Mouse (Mus musculus) heart, embryonic 11.5 days (tissue): Measurements from ENCODE around the gene 2310009B15Rik. TPM values are rescaled to one million over a fixed set of nuclear protein-coding genes. Genes with fewer than 3 reads are reported as not detected.

Experiments used
- ATAC-seq: fragments of 200-750 bp; cut with Nextera tagmentation; replicated peaks from 2 replicates; pipeline ENCODE4 v1.8.0; 2017; ENCODE audit warnings: moderate library complexity; ENCODE audit not compliant: insufficient number of reproducible peaks, low FRiP score, low TSS enrichment
- H3K27ac ChIP-seq: fragments of 300-500 bp; sonication (generic); 2 replicates; pipeline ENCODE4 v1.5.1; 2014; ENCODE audit warnings: mild to moderate bottlenecking, low read depth, low read length
- H3K27me3 ChIP-seq: fragments of 300-500 bp; sonication (generic); 2 replicates; pipeline ENCODE4 v1.6.1; 2014; ENCODE audit warnings: mild to moderate bottlenecking, low read length, mixed read lengths; ENCODE audit not compliant: control insufficient read depth, insufficient read depth
- H3K36me3 ChIP-seq: fragments of 300-500 bp; sonication (generic); 2 replicates; pipeline ENCODE4 v1.6.1; 2014; ENCODE audit warnings: mild to moderate bottlenecking, low read length, moderate library complexity, mixed read lengths; ENCODE audit not compliant: control insufficient read depth, insufficient read depth
- H3K4me1 ChIP-seq: fragments of 300-500 bp; sonication (generic); 2 replicates; pipeline ENCODE4 v1.6.1; 2014; ENCODE audit warnings: low read length; ENCODE audit not compliant: control insufficient read depth, insufficient read depth
- H3K4me2 ChIP-seq: fragments of 300-500 bp; sonication (generic); 2 replicates; pipeline ENCODE4 v1.6.1; 2014; ENCODE audit warnings: mild to moderate bottlenecking, moderate library complexity
- H3K4me3 ChIP-seq: fragments of 300-500 bp; sonication (generic); 2 replicates; pipeline ENCODE4 v1.5.1; 2014; ENCODE audit warnings: low read depth, low read length
- H3K9ac ChIP-seq: fragments of 300-500 bp; sonication (generic); 2 replicates; pipeline ENCODE4 v1.6.1; 2014; ENCODE audit warnings: mild to moderate bottlenecking, low read depth, low read length, moderate library complexity
- H3K9me3 ChIP-seq: fragments of 300-500 bp; sonication (generic); replicated peaks from 2 replicates; pipeline ENCODE4 v1.6.1; 2016; ENCODE audit warnings: low read length; ENCODE audit not compliant: control insufficient read depth
- WGBS: fragments of 180-500 bp; shearing (Covaris S2); extraction: QIAGEN DNeasy Blood & Tissue Kit; methylation state at CpG from one replicate; pipeline ENCODE4 v1.1.7; 2014; ENCODE audit not compliant: insufficient replicate concordance; 5-methylcytosine and 5-hydroxymethylcytosine counted together
- polyA plus RNA-seq: library from polyadenylated mRNA; unstranded; fragments of >200 nt; fragmentation: Nextera tagmentation; extraction: Ambion mirVana; gene quantifications from 2 replicates; pipeline ENCODE4 v1.2.1, GENCODE M21; 2014

Gene 2310009B15Rik
- polyA plus RNA-seq, 1 experiment from 2014 or later: 28.1 TPM

DNA sequence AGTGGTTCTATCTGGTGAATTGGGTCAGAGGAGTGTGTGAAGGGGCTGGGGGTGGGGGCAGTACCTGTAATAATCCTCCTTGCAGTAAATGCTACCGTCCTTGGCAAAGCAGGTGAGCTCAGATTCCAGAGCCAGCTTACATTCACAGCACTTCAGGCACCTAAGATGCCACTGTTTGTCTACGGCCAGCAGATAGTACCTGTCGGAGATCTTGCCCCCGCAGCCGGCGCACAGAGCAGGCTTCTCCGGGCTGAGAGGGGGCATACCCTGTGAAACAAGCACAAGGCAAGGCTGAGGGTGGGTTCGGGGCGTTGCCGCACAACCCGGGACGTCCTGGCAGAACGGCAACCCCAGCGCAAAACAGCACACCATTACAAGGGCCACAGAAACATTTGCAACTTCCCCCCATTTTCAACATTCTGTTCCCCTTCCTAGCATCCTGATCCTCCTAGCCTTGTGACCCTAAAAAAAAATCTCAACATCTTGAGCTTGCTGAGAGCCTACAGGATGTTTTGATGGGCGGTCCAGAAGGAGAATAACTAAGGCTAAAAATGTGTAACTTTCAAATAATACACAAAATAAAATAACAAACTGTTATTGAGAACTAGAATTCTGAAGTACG is 16.7 kb downstream of the 2310009B15Rik start:
- H3K9me3 ChIP-seq: no peaks in the 10 kb centered on the region
- H3K4me2 ChIP-seq: no peak overlapping the region
- peaks cover 7% of the 10 kb centered on the region for H3K4me1 ChIP-seq
- no peak overlapping the region for H3K9ac ChIP-seq
- no peaks in the 10 kb centered on the region for H3K36me3 ChIP-seq
- WGBS: 12% methylated on average over 16 of the region's 16 CpGs
- H3K27me3 ChIP-seq: peaks cover 73% of the 10 kb centered on the region
- H3K27ac ChIP-seq: no peak overlapping the region
- no peak for ATAC-seq
- H3K4me3 ChIP-seq: 0 out of 2 replicates have a peak overlapping the region, but pooled peaks have one; percentile 8

DNA sequence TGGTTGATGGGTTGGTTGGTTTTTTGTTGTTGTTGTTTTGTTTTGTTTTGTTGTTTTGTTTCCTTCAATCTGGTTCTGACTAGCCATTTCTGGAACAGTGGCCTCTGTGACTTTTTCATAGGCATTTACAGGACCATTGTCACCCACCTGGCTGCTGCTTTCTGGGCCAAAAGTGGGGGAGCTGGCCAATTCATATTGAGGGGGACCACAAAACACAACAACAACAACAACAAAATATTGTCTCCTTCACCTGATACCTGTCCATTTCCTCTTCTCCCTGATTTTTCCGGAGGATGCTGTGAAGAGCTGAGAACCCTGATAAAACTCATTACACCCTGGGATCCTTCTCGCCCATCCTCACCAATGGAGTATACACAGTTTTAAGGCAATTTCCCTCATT is 17.4 kb downstream of the 2310009B15Rik start:
- WGBS: 7% methylated on average over 2 of the region's 2 CpGs
- H3K27me3 ChIP-seq: peaks cover 73% of the 10 kb centered on the region

DNA sequence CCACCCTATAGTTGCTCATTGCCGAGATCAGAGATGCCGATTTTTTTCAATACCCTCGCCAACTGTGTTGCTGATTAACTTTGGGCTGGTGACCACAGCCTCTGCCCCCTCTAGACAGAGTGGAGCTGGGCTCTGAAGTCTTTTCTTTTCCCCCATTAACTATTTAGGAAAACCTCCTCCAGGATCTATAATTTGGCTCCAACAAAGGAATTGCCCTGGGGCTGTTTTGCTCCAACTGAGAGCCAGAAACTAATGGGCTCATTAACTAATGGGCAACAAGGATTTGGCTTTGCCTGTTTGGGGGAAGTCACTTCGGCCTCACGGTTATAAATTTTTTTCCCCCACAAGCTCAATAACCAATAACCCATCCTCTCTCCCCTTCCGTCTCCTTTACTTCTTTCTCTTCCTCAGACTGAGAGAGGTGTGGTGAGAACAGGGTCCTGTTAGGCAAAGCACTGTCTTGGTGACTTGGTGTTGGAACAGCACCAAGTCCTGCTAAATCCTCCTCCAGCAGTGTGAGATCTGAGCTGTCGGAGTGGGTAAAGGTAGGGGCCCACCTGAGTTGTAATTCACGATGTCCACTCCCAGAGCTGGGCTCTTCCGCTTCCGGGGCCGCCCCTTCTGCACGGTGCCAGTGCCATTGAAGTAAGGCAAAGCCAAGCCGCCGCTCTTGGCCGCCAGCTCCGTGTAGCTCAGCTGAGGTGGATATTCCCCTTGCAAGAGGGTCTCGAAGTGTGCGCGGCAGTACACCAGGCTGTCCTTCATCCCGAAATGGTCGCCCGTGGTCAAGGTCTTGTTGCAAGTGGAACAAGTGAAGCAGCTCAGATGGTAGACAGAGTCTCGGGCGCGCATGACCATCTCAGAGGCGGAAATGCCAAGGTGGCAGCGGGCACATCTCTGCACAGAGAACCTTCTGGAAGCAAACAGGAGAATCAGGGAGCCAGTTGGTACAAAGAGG is 18.6 kb downstream of the 2310009B15Rik start:
- H3K4me1 ChIP-seq: peaks cover 7% of the 10 kb centered on the region
- no peaks in the 10 kb centered on the region for H3K9me3 ChIP-seq
- no peak overlapping the region for H3K27ac ChIP-seq
- H3K9ac ChIP-seq: 0 out of 2 replicates have a peak overlapping the region, but pooled peaks have one; percentile 10
- H3K27me3 ChIP-seq: peaks cover 63% of the 10 kb centered on the region
- no peak for ATAC-seq
- peak overlapping the region; percentile 23; the same call in 1 of the 2 replicates for H3K4me3 ChIP-seq
- no peaks in the 10 kb centered on the region for H3K36me3 ChIP-seq
- WGBS: 15% methylated on average over 27 of the region's 27 CpGs
- peak overlapping the region; percentile 48 for H3K4me2 ChIP-seq

More for the DNA sequence above, 17.4 kb downstream of the 2310009B15Rik start:
- peaks cover 7% of the 10 kb centered on the region for H3K4me1 ChIP-seq
- H3K9me3 ChIP-seq: no peaks in the 10 kb centered on the region
- no peak for ATAC-seq
- H3K4me2 ChIP-seq: no peak overlapping the region
- H3K36me3 ChIP-seq: no peaks in the 10 kb centered on the region
- H3K27ac ChIP-seq: no peak overlapping the region
- H3K9ac ChIP-seq: no peak overlapping the region
- no peak overlapping the region for H3K4me3 ChIP-seq

DNA sequence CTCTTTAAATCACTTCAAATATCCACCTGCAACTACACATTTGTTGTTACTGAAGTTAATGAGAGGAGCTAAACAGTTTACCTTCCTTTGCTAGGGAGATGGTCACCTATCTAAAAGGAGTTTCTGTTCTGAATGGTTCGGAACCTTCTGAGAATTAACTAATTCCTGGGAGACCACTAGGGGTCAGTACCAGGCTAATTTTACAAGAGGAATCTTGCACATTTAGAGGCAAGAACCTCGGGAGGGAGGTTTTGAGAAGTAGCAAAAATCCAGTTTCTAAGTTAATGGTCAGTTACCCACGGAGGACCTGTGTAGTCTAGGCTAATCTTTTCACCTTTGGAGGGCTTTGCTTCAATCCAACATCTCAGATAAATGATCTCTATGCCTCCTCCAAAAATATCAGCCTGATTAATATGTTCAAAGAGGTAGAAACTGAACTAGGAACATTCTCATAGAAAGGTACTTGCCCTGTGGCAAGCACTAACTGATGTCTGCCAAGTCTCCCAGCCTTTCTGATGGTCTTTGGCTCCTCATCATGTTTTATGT is 21.2 kb downstream of the 2310009B15Rik start:
- Histone ChIP-seq H3K9me3 (no peaks in the 10 kb centered on the region), H3K27me3 (peaks cover 57% of the 10 kb centered on the region), H3K27ac (no peak overlapping the region), H3K9ac (no peak overlapping the region), H3K4me1 (no peaks in the 10 kb centered on the region), H3K36me3 (no peaks in the 10 kb centered on the region), H3K4me3 (no peak overlapping the region), H3K4me2 (no peak overlapping the region)
- ATAC-seq: no peak
- WGBS: 2% methylated on average over 3 of the region's 3 CpGs

DNA sequence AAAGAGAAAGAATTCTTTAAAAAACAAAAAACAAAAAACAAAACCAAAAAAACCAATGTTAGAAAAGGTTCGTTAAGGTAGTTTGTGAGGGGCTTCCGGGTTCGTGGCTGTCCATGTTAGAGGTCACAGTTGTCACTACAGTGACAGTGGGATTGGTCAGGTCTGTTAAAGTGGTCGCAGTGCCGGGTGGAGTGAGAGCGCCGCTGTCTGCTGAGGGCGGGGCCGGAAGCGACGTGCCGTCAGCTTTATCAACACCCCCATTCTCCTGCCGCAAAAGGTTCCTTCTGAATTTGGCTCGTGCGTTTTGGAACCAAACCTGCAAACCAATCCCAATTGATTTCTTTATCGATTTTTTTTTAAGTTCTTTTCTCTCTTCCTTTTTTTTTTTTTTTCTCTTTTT is 25.3 kb downstream of the 2310009B15Rik start:
- no peaks in the 10 kb centered on the region for H3K4me1 ChIP-seq
- no peaks in the 10 kb centered on the region for H3K9me3 ChIP-seq
- no peak overlapping the region for H3K9ac ChIP-seq
- H3K4me3 ChIP-seq: peak overlapping the region; percentile 37
- WGBS: 2% methylated on average over 16 of the region's 16 CpGs
- H3K4me2 ChIP-seq: peak overlapping the region; percentile 67
- H3K27ac ChIP-seq: no peak overlapping the region
- no peaks in the 10 kb centered on the region for H3K36me3 ChIP-seq
- peak; percentile 77; the same call in 1 of the 2 replicates for ATAC-seq
- H3K27me3 ChIP-seq: peaks cover 26% of the 10 kb centered on the region

DNA sequence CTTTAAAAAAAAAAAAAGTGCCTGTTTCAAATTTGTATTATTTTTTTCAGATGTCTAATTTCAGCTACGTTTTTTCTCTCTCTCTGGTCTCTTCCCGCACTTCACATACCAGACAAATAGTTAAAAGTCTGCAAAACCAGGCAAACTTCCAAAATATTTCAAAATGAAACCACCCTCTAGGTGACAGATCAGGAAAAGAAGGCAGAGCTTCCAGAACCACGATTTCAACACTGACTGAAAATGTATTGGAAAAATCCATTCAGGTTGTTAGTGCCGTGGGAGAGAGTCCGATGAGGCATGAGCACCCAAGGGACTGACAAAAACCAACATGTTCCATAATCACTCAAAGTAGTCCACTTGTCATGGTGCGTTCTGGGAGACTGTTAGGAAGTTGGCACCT is 29.8 kb downstream of the 2310009B15Rik start:
- 64% methylated on average over 6 of the region's 6 CpGs for WGBS

DNA sequence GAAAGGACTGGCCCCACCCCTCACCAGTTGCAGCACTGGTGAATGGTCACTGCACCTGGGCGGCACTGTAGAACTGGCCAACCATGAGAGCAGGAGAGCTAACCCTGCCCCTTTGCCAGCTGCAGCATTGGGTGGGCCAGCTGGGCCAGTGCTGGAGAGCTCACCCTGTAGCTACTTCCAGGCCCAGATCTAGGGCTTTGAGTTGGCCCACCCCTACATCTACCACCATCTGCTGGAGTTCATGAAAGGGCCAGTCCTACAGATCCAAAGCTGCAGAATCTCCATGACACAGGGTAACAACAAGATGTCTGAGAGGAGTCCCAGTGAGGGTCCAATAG is 33.7 kb downstream of the 2310009B15Rik start:
- H3K9me3 ChIP-seq: no peaks in the 10 kb centered on the region
- H3K27ac ChIP-seq: no peak overlapping the region
- no peaks in the 10 kb centered on the region for H3K27me3 ChIP-seq
- H3K4me1 ChIP-seq: no peaks in the 10 kb centered on the region
- no peak overlapping the region for H3K4me3 ChIP-seq
- ATAC-seq: no peak
- no peak overlapping the region for H3K9ac ChIP-seq
- H3K4me2 ChIP-seq: no peak overlapping the region
- H3K36me3 ChIP-seq: no peaks in the 10 kb centered on the region
- 88% methylated on average over 1 of the region's 1 CpGs for WGBS

More for the DNA sequence above, 29.8 kb downstream of the 2310009B15Rik start:
- Histone ChIP-seq H3K27ac (no peak overlapping the region), H3K36me3 (no peaks in the 10 kb centered on the region), H3K9ac (no peak overlapping the region), H3K4me3 (no peak overlapping the region), H3K9me3 (no peaks in the 10 kb centered on the region), H3K27me3 (no peaks in the 10 kb centered on the region), H3K4me2 (no peak overlapping the region), H3K4me1 (no peaks in the 10 kb centered on the region)
- ATAC-seq: no peak

DNA sequence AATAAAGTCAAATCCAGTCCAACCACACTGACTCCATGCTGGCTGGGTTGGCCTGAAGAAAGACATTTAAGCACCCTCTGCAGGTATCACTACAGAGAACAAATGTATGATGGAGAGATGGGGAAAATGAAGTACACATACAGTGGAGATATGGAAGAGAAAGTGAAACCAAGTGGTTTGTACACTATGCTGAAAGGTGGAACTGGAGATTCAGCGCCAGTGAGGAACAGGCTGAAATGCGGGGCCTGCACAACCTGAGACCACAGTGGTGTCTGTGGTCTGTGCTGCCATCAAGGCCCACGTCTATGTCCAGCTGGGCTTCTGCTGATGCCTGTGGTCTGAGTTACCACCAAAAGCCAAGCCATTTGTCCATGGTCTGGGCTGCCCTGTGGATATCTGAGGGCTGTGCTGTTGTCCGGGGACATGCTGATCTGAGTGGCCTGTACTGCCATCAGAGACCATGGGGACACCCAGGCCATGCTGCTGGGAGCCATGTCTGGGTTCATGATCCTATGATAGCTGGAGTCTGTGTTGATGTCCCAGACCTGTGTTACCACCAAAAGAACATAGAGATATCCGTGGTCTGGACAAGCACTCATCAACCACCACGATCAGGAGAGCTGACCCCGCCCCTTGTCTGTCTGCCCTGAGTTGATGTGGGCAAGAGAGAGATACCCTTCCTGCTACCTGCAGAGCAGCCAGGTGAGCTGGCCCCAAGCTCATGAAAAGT is 34.2 kb downstream of the 2310009B15Rik start:
- H3K4me3 ChIP-seq: no peak overlapping the region
- H3K4me2 ChIP-seq: no peak overlapping the region
- ATAC-seq: no peak
- WGBS: 85% methylated on average over 7 of the region's 7 CpGs
- H3K4me1 ChIP-seq: no peaks in the 10 kb centered on the region
- H3K36me3 ChIP-seq: no peaks in the 10 kb centered on the region
- no peak overlapping the region for H3K9ac ChIP-seq
- no peaks in the 10 kb centered on the region for H3K27me3 ChIP-seq
- no peak overlapping the region for H3K27ac ChIP-seq
- no peaks in the 10 kb centered on the region for H3K9me3 ChIP-seq
